Mouse (Mus musculus): ENCODE results near the gene Popdc3. TPM values are rescaled to one million over a fixed set of nuclear protein-coding genes. Genes with fewer than 3 reads are reported as not detected.
"Not testable (repeated sequence)": the region's sequence is repeated elsewhere in the genome, so short reads cannot be mapped to it uniquely, and the experiment has no call there.

Gene Popdc3
- total RNA-seq, 2 experiments from 2014 or later: 0.57 to 0.64 TPM

DNA sequence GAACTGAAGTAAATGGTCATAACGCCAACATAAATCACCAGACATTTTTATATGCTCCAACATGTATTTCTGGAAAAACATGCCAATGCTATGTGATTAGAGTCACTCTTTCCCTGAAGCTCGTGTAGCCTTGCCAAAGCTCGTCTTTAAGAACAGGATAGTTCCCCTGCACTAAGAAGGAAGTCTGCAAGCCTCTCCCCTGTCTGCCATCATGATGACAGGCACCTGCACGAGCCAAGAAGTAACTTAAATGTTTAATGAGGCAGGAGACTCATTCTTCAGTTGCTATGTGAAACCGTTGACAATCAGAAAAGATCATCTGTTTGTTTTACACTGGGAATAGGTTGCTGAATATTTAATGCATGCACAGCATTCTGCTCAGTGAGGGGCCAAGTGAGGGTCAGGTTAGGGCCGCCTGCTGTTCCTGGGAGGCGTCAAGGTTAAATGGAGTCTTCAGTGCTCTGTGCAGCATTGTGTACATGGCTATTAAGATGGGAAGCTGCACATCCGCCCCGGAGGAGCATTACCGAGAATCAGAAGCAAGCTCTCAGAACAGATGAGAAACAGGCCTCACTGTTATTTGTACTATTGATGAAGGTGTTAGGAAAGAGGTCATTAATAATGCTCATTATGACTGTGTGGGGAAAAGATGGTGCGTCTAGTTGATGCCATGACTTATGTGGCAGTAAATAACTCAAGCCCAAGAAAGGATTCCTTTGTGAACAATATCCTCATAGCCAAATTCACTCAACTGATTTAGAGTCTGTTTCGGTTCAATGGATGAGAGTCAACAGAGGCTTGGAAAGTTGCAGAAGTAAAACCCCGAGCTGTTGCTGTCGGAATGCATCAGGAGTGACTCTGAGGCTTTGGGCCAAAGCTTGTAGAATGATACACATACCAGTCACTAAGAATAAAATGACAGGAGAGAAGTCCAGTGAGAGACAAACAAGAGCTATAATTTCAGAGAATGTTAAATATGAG lies 15.7 kb downstream of the Popdc3 start:
- intact Hi-C loops (cut with DNase I): no loop called here
- no peak for DNase-seq (ENCODE audit: low spot score in 2 of 2)

DNA sequence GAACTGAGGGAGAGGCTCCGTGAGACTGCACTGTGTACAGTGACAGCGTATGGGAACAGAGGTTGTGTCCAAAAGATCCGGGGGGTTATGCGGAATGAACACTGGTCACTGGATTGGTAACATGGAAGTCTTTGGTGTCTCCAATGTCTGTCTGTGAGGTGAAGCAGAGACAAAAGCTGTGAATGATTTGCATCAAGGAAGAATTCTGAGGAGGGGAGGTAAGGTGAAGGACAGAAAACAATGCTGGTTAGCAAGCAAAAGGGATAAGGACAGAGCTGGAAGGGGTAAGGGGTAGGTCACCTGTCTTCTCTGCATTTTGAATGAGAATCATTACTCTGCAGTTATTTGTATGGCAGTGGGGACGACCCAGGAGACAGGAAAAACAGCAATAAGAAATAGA lies 16.6 kb downstream of the Popdc3 start:
- DNase-seq (ENCODE audit: low spot score in 2 of 2): no peak
- intact Hi-C loops (cut with DNase I): no loop called here

GRCm38 (mm10) chr10:45204582-45204981 lies 26.7 kb downstream of the Popdc3 start:
- intact Hi-C loops (cut with DNase I): no loop called here
- no peak for DNase-seq (ENCODE audit: low spot score in 2 of 2)

DNA sequence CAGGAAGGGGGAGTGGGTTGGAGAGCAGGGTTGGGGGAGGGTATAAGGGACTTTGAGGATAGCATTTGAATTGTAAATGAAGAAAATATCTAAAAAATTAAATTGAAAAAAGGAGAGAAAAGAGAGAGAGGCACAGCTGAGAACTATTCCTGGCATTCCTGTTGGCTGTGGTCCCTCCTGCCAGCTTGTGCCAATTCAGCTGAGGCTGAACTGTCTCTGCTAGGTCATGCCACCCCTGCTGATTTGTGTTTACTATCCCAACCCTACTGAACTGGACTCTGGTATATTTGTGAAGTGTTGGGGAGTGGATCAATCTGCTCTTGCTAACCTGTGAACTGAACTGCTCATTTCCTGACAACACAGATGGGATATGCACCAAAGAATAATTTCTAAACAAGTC lies 32.3 kb downstream of the Popdc3 start:
- DNase-seq (ENCODE audit: low spot score in 2 of 2): no peak
- intact Hi-C loops (cut with DNase I): no loop called here

- intact Hi-C loops (cut with DNase I): no loop called here
- DNase-seq (ENCODE audit: low spot score in 2 of 2): no peak
These were observed 38.8 kb downstream of the Popdc3 start for GRCm38 (mm10) chr10:45216676-45217075.

GRCm38 (mm10) chr10:45229954-45230353 lies 52.1 kb downstream of the Popdc3 start:
- DNase-seq (ENCODE audit: low spot score in 2 of 2): no peak
- intact Hi-C loops (cut with DNase I): no loop called here

GRCm38 (mm10) chr10:45233351-45233750 lies 55.5 kb downstream of the Popdc3 start:
- no peak for DNase-seq (ENCODE audit: low spot score in 2 of 2)
- intact Hi-C loops (cut with DNase I): no loop called here

GRCm38 (mm10) chr10:45236304-45236703 lies 58.4 kb downstream of the Popdc3 start:
- DNase-seq (ENCODE audit: low spot score in 2 of 2): no peak
- intact Hi-C loops (cut with DNase I): no loop called here

DNA sequence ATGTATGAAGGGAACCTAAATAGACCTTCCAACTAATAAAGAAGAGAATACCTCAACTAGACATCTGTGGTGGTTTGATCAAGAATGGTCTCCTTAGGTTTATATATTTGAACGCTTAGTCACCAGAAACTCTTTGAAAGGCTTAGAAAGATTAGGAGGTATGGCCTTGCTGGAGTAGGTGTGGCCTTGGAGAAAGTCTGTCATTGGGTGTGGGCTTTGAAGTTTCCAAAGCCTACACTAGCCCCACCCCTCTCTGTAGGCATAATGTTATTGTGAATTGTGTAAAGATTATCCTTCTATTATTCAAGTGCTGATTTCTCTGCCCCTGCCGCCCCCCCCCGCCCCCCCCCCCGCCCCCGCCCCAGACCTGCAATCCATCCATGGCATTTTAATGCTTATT lies 59.6 kb downstream of the Popdc3 start:
- no peak for DNase-seq (ENCODE audit: low spot score in 2 of 2)
- intact Hi-C loops (cut with DNase I): no loop called here

DNA sequence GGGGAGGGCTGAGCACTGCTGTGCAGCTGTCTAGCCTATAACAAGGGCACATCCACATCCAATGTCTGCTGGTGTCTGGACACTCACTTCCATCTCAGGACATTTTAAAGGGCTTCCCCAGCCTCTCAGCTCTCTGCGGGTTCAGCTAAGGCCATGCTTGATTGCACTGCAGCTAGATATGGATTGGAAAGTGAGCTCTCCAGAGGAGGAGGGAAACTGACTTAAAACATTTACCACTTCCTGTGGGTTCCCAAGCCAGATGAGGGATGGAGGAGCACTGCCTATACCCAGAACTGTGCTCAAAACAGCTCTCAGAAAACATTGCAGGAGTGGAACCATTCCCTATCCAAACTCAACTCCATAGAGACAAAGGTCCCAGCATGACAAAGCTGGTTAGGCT lies 82.6 kb downstream of the Popdc3 start:
- intact Hi-C loops (cut with DNase I): no loop called here
- no peak for DNase-seq (ENCODE audit: low spot score in 2 of 2)

DNA sequence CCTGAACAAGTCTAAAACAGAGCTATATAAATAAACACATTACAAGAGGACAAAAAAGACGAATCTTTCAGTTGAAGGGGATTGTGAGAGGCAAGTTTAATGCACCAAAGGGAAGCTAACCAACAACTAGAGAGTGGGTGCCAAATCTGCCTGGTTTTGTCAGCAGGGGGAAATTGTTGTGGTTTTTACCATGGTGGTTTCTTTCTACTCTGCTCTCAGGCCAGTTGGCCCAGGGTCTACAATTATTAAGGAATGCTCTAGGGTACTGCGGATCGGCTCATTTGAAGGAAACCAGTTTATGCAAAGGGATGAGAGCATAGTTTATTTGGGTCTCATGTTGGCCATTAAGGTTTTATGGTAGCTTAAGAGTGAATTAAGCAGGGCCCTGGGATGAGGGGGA lies 84.2 kb downstream of the Popdc3 start:
- intact Hi-C loops (cut with DNase I): no loop called here
- DNase-seq (ENCODE audit: low spot score in 2 of 2): no peak

DNA sequence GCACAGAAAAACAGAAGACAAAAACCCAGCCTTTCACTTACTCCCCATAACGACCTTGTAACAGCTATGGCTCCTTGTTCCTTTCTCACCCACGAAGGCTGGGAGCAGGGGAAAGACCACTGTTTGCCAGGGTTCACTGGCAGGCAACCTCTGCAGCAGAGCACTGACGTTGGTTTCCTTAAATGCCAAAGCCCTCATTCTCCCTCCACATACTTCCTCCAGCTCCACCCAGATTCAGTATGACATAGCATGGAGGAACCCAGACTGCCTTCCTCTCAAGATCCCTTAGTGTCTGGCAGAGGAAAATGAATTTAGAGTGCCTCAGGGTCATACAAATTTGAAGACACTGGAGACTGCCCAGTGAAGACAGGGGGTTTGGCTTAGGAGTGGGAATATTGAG lies 98.6 kb downstream of the Popdc3 start:
- DNase-seq (ENCODE audit: low spot score in 2 of 2): no peak
- intact Hi-C loops (cut with DNase I): no loop called here

GRCm38 (mm10) chr10:45276995-45277394 lies 99.1 kb downstream of the Popdc3 start:
- intact Hi-C loops (cut with DNase I): no loop called here
- DNase-seq (ENCODE audit: low spot score in 2 of 2): no peak

GRCm38 (mm10) chr10:45285651-45286050 lies 107.8 kb downstream of the Popdc3 start:
- intact Hi-C loops (cut with DNase I): no loop called here
- DNase-seq (ENCODE audit: low spot score in 2 of 2): no peak

DNA sequence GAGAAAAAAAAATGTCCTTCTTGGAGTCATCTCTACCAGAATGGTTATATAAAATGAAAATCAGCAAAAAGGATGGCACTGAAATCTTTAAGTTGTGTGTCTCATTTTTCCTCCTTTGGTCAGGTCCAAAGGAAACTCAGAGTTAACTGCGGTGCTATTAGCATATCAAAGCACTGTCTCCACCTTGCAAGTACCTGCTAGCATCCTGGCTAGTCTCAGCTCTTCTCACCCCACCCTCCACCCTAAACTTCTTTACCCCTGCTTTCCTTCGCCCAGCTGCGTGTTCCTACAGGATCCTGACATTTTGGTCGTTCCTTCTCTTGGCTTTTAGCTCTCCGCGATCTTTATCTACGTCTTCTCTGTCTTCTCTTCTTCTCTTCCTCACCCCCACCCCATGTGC lies 110.5 kb downstream of the Popdc3 start:
- intact Hi-C loops (cut with DNase I): no loop called here

GRCm38 (mm10) chr10:45289218-45290105 lies 111.6 kb downstream of the Popdc3 start:
- intact Hi-C loops (cut with DNase I): no loop called here
- DNase-seq (ENCODE audit: low spot score in 2 of 2): peak in 1 of 2 experiments; percentile 4

More for the DNA sequence above, 110.5 kb downstream of the Popdc3 start:
- no peak for DNase-seq (ENCODE audit: low spot score in 2 of 2)

DNA sequence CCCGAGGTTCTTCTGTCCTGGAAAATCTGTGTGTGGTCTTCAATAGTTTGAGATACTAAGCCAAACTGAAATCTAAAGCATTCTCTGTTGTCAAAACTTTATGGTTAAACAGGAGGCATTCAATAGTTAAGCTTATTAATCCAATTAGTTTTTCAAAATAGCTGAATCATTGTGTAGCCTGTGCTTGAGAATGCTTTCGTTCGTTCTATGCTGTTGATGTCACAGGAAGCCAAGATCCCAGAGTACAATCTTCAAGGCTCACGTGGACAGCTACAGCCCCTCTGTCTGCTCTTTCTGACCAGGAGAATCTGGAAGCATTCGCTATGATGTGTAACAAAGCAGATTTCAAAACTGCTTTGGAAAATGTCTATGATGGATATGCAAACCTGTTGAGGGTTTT lies 112.7 kb downstream of the Popdc3 start:
- intact Hi-C loops (cut with DNase I): no loop called here
- no peak for DNase-seq (ENCODE audit: low spot score in 2 of 2)

GRCm38 (mm10) chr10:45292159-45292558 lies 114.3 kb downstream of the Popdc3 start:
- intact Hi-C loops (cut with DNase I); DNase-seq (ENCODE audit: low spot score in 2 of 2): not testable (repeated sequence)

GRCm38 (mm10) chr10:45295093-45295492 lies 117.2 kb downstream of the Popdc3 start:
- DNase-seq (ENCODE audit: low spot score in 2 of 2): no peak
- intact Hi-C loops (cut with DNase I): no loop called here

DNA sequence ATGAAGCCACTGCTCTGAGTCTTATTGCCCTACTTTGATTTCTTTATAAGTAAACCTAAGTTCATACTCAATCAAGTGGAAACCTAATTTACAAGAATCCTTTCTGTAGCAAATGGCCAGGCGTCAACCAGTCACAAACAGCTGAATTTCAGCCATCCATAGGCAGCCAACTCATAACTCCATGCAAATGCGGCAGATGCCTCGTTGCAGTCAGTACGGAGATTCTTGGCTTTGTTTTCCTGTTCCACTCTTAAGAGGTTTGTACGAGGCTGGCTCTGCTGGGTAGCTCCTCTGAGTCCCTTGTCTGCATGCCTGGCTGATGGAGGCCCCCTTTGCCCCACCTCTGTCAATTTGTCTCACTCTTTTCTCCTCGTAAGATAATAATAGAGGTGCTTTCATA lies 120.6 kb downstream of the Popdc3 start:
- intact Hi-C loops (cut with DNase I): no loop called here
- no peak for DNase-seq (ENCODE audit: low spot score in 2 of 2)
